Mouse (Mus musculus): Measurements from ENCODE around the gene Atf7. TPM values are rescaled to one million over a fixed set of nuclear protein-coding genes. Genes with fewer than 3 reads are reported as not detected.
A peak's percentile ranks its signal among the peaks of the same experiment; 100 is the strongest.

The Atf7 gene
- polyA plus RNA-seq, 1 experiment from 2014 or later: 15.0 TPM

DNA sequence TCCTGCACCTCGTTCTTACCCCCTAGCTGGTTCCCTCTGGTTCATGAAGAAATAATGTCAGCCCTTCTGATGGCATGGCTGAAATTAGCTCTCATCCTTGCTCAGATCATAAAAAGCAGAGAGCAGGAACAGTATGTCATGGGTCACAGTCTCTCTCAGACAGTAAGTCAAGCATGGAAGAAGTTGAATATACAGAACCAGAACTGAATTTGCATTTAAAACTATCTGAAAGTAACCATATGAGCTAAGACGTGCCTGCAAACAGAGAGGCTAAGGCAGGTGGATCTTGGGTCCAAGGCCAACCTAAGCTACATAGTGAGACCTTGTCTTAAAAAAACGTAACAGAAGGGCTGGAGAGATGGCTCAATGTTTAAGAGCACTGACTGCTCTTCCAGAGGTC is 112.3 kb downstream of the Atf7 start:
- H3K27ac ChIP-seq (ENCODE audit: low read depth, low read length): no peak overlapping the region
- no peak overlapping the region for H3K4me3 ChIP-seq (ENCODE audit: low read depth, low read length)
- no peak for TF ChIP-seq CTCF (IDR thresholded peaks at IDR 0.05; ENCODE audit: low read depth)
- ATAC-seq: no peak
- H3K36me3 ChIP-seq (ENCODE audit: control insufficient read depth, insufficient read depth): no peaks in the 10 kb centered on the region
- no peaks in the 10 kb centered on the region for H3K9me3 ChIP-seq (ENCODE audit: control insufficient read depth)
- no peak overlapping the region for H3K9ac ChIP-seq (ENCODE audit: low read depth, low read length)
- no peaks in the 10 kb centered on the region for H3K27me3 ChIP-seq (replicated peaks; ENCODE audit: control insufficient read depth, insufficient read depth, low read length)
- no peak overlapping the region for H3K4me2 ChIP-seq (replicated peaks; ENCODE audit: low read depth)
- 76% methylated on average over 3 of the region's 3 CpGs for WGBS
- H3K4me1 ChIP-seq (replicated peaks; ENCODE audit: control insufficient read depth, insufficient read depth, low read length): no peaks in the 10 kb centered on the region

DNA sequence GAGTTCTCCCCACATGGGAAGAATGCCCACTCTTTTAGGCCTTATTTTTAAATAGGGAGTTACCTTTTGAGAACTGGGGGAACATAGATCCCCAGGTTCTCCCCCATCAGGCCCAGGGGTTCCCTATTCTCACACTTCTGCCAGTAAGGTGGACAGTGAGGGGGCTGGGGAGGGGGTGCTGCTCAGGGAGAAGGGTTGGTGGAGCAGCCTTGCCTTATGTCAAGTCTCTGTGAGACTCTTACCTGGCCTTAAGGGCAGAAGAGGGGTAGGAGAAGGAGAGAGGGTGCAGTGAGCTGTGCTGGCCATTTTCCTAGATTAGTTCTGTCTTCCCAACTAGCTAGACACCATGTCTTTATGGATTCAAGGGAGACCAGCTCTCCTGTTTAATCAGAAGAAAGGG is 112.8 kb downstream of the Atf7 start:
- H3K4me1 ChIP-seq (replicated peaks; ENCODE audit: control insufficient read depth, insufficient read depth, low read length): no peaks in the 10 kb centered on the region
- ATAC-seq: no peak
- H3K36me3 ChIP-seq (ENCODE audit: control insufficient read depth, insufficient read depth): no peaks in the 10 kb centered on the region
- no peak overlapping the region for H3K4me3 ChIP-seq (ENCODE audit: low read depth, low read length)
- no peak overlapping the region for H3K9ac ChIP-seq (ENCODE audit: low read depth, low read length)
- no peak overlapping the region for H3K27ac ChIP-seq (ENCODE audit: low read depth, low read length)
- TF ChIP-seq CTCF (IDR thresholded peaks at IDR 0.05; ENCODE audit: low read depth): no peak
- H3K9me3 ChIP-seq (ENCODE audit: control insufficient read depth): no peaks in the 10 kb centered on the region
- no peaks in the 10 kb centered on the region for H3K27me3 ChIP-seq (replicated peaks; ENCODE audit: control insufficient read depth, insufficient read depth, low read length)
- no peak overlapping the region for H3K4me2 ChIP-seq (replicated peaks; ENCODE audit: low read depth)

DNA sequence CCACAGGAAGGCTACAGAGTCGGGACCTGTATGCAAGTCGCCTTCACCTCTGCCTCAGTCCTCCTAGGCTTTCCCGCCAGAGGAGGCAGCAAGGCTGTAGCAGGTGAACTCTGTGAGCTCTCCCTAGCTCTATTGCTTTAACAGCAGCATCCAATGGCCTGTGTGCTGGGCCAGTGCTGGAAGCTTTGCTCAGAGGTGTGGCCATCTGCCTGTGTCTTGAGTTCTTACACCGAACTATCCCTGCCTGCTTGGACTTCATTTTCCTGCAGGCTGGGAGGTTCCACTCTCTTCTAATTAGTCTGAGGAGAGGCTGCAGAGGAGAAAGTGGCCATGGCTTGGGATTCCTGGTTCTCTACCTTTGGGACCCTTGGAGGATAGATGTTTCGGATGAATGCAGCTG is 113.3 kb downstream of the Atf7 start:
- Histone ChIP-seq H3K4me2 (replicated peaks; ENCODE audit: low read depth) (no peak overlapping the region), H3K9ac (ENCODE audit: low read depth, low read length) (no peak overlapping the region)
- WGBS: 57% methylated on average over 5 of the region's 5 CpGs

DNA sequence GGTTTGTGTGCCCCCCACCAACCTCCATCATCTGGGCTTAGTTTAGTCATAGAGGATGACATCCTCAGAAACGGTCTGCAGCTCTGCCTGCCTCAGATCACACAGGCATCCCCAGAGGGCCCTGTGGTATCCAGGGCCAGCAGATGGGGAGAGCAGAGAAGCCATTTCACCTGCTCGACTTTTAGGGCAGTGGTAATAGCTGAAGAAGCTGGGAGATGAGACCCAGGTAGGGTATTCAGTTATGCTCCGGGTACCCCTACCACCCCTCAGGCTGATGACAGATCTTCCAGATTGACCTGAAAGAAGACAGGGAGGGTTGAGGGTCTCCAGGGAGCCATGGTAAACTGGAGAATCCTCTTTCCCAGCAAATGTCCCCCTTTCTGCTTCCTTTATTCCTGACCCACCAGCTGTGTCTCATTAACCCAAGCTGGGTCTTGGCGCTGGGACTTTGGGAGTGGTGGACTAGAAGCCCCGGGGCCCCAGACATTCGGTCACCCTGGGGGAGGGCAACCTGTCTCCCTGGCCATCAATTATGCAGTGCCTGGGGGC is 113.9 kb downstream of the Atf7 start:
- no peak for TF ChIP-seq CTCF (IDR thresholded peaks at IDR 0.05; ENCODE audit: low read depth)
- H3K4me2 ChIP-seq (replicated peaks; ENCODE audit: low read depth): peak overlapping the region; percentile 96
- 0 out of 2 replicates have a peak overlapping the region, but pooled peaks have one; percentile 29 for H3K27ac ChIP-seq (ENCODE audit: low read depth, low read length)
- no peak for ATAC-seq
- no peaks in the 10 kb centered on the region for H3K36me3 ChIP-seq (ENCODE audit: control insufficient read depth, insufficient read depth)
- H3K4me3 ChIP-seq (ENCODE audit: low read depth, low read length): no peak overlapping the region
- 36% methylated on average over 6 of the region's 6 CpGs for WGBS
- H3K9me3 ChIP-seq (ENCODE audit: control insufficient read depth): no peaks in the 10 kb centered on the region
- H3K9ac ChIP-seq (ENCODE audit: low read depth, low read length): no peak overlapping the region
- H3K4me1 ChIP-seq (replicated peaks; ENCODE audit: control insufficient read depth, insufficient read depth, low read length): no peaks in the 10 kb centered on the region
- H3K27me3 ChIP-seq (replicated peaks; ENCODE audit: control insufficient read depth, insufficient read depth, low read length): no peaks in the 10 kb centered on the region

More for the DNA sequence above, 113.3 kb downstream of the Atf7 start:
- Histone ChIP-seq H3K36me3 (ENCODE audit: control insufficient read depth, insufficient read depth) (no peaks in the 10 kb centered on the region), H3K4me3 (ENCODE audit: low read depth, low read length) (no peak overlapping the region), H3K9me3 (ENCODE audit: control insufficient read depth) (no peaks in the 10 kb centered on the region), H3K27ac (ENCODE audit: low read depth, low read length) (no peak overlapping the region), H3K27me3 (replicated peaks; ENCODE audit: control insufficient read depth, insufficient read depth, low read length) (no peaks in the 10 kb centered on the region), H3K4me1 (replicated peaks; ENCODE audit: control insufficient read depth, insufficient read depth, low read length) (no peaks in the 10 kb centered on the region)
- no peak for ATAC-seq
- TF ChIP-seq CTCF (IDR thresholded peaks at IDR 0.05; ENCODE audit: low read depth): no peak

DNA sequence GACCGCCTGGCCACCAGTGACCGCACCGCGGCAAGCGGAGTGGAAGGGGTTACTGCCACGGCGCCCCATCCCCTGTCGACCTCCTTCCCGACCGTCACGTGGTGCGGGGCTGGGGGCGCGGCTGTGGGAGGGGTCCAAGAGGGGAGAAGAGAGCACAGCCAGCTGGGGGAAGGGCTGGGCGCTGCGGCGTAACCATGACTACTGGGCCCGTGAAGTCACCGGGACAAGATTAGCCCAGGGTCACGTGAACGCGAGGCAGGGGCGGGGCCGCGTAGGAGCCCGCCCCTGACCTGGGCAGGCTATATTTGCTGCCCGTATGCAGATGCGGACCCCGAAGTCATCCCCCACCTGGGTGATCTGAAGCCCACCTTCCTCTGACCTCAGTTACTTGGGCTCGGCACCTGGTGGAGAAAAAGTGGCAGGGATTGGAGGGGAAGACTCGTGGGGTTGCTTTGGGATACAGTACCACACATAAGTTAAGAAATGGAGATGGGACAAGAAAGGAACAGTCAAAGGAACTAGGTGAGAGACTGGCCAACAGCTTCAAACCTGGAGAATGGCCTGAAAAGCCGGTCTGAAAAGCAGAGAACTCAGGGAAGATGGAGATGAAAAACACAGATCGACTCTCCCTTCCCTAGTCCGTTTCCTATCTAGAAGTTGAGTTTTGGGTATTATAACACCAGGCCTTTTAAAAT is 114.5 kb downstream of the Atf7 start:
- ATAC-seq: peak; percentile 82
- H3K4me2 ChIP-seq (replicated peaks; ENCODE audit: low read depth): peak overlapping the region; percentile 96
- no peaks in the 10 kb centered on the region for H3K4me1 ChIP-seq (replicated peaks; ENCODE audit: control insufficient read depth, insufficient read depth, low read length)
- peak overlapping the region; percentile 41 for H3K9ac ChIP-seq (ENCODE audit: low read depth, low read length)
- H3K9me3 ChIP-seq (ENCODE audit: control insufficient read depth): no peaks in the 10 kb centered on the region
- no peaks in the 10 kb centered on the region for H3K36me3 ChIP-seq (ENCODE audit: control insufficient read depth, insufficient read depth)
- WGBS: 3% methylated on average over 34 of the region's 34 CpGs
- H3K27me3 ChIP-seq (replicated peaks; ENCODE audit: control insufficient read depth, insufficient read depth, low read length): no peaks in the 10 kb centered on the region
- H3K4me3 ChIP-seq (ENCODE audit: low read depth, low read length): peak overlapping the region; percentile 62
- TF ChIP-seq CTCF (IDR thresholded peaks at IDR 0.05; ENCODE audit: low read depth): no peak
- peak overlapping the region; percentile 16; the same call in 1 of the 2 replicates for H3K27ac ChIP-seq (ENCODE audit: low read depth, low read length)

DNA sequence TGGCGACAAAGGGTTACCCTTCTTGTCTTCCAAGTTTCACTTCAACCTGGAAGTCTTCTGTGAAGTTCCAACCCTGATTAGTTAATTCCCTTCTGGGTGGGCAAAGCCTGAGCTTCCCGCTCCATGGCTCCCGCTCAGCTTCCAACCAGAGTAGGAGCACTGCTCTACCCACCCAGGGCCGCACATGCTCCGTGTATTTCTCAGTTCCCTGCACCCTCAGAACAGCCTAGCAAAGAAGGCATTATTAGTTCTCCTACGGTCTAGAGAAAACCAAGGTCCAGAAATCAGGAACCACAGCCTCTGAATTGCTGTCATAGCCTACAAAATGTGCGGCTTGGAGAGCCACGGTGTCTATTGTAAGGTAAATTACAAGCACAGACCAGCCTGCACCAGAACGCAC is 115.2 kb downstream of the Atf7 start:
- WGBS: 8% methylated on average over 9 of the region's 9 CpGs

More for the DNA sequence above, 115.2 kb downstream of the Atf7 start:
- peak overlapping the region; percentile 41 for H3K9ac ChIP-seq (ENCODE audit: low read depth, low read length)
- H3K4me2 ChIP-seq (replicated peaks; ENCODE audit: low read depth): peak overlapping the region; percentile 96
- H3K4me3 ChIP-seq (ENCODE audit: low read depth, low read length): peak overlapping the region; percentile 62
- peak overlapping the region; percentile 15; the same call in 1 of the 2 replicates for H3K27ac ChIP-seq (ENCODE audit: low read depth, low read length)
- H3K4me1 ChIP-seq (replicated peaks; ENCODE audit: control insufficient read depth, insufficient read depth, low read length): no peaks in the 10 kb centered on the region
- TF ChIP-seq CTCF (IDR thresholded peaks at IDR 0.05; ENCODE audit: low read depth): no peak
- no peaks in the 10 kb centered on the region for H3K27me3 ChIP-seq (replicated peaks; ENCODE audit: control insufficient read depth, insufficient read depth, low read length)
- no peaks in the 10 kb centered on the region; the same call in 1 of the 2 replicates for H3K36me3 ChIP-seq (ENCODE audit: control insufficient read depth, insufficient read depth)
- no peaks in the 10 kb centered on the region for H3K9me3 ChIP-seq (ENCODE audit: control insufficient read depth)
- ATAC-seq: peak; percentile 17; the same call in 1 of the 2 replicates

Measured in intestine, postnatal 0 days (tissue).